Mouse (Mus musculus) thymus, postnatal 10 days (tissue): Measurements from ENCODE around the gene 4933415F23Rik.
"Not testable (repeated sequence)": the region's sequence is repeated elsewhere in the genome, so short reads cannot be mapped to it uniquely, and the experiment has no call there.

Experiments
- DNase-seq, 2 experiments: peaks; one replicate each; pipeline ENCODE4 v3.0.0; 2021; ENCODE audit warnings: low spot score in 2 of 2

The 4933415F23Rik gene

GRCm38 (mm10) chr1:23102021-23102420 lies at the start of gene 4933415F23Rik:
TSS of gene 4933415F23Rik (minus strand) at chr1:23102253.
- no peak for DNase-seq

GRCm38 (mm10) chr1:23151722-23152121 lies 49.7 kb upstream of the 4933415F23Rik start:
- DNase-seq: no peak

GRCm38 (mm10) chr1:23146198-23146873 lies 44.3 kb upstream of the 4933415F23Rik start:
- DNase-seq: no peak

- DNase-seq: no peak
Observed at GRCm38 (mm10) chr1:23141121-23141811, 39.2 kb upstream of the 4933415F23Rik start.

GRCm38 (mm10) chr1:23140530-23140929 lies 38.5 kb upstream of the 4933415F23Rik start:
- DNase-seq: not testable (repeated sequence)

GRCm38 (mm10) chr1:23120901-23121300 lies 18.8 kb upstream of the 4933415F23Rik start:
- no peak for DNase-seq

- no peak for DNase-seq
Observed at GRCm38 (mm10) chr1:23119406-23119805, 17.4 kb upstream of the 4933415F23Rik start.

GRCm38 (mm10) chr1:23117423-23117822 lies 15.4 kb upstream of the 4933415F23Rik start:
- no peak for DNase-seq

- DNase-seq: no peak
Observed at GRCm38 (mm10) chr1:23109191-23109590, 7.1 kb upstream of the 4933415F23Rik start.

GRCm38 (mm10) chr1:23102881-23103280 lies 828 bp upstream of the 4933415F23Rik start:
- no peak for DNase-seq

GRCm38 (mm10) chr1:23099791-23100190 lies 2.3 kb downstream of the 4933415F23Rik start:
- no peak for DNase-seq

- no peak for DNase-seq
Observed at GRCm38 (mm10) chr1:23098451-23098850, 3.6 kb downstream of the 4933415F23Rik start.

GRCm38 (mm10) chr1:23097996-23098395 lies 4.1 kb downstream of the 4933415F23Rik start:
- DNase-seq: no peak

- DNase-seq: no peak
Observed at GRCm38 (mm10) chr1:23067715-23068114, 34.3 kb downstream of the 4933415F23Rik start.

GRCm38 (mm10) chr1:23064717-23065475 lies 37.2 kb downstream of the 4933415F23Rik start:
- DNase-seq: no peak

- DNase-seq: no peak
Observed at GRCm38 (mm10) chr1:23063946-23064345, 38.1 kb downstream of the 4933415F23Rik start.

- no peak for DNase-seq
Observed at GRCm38 (mm10) chr1:23061614-23062373, 40.3 kb downstream of the 4933415F23Rik start.

- DNase-seq: no peak
Observed at GRCm38 (mm10) chr1:23060056-23060455, 42.0 kb downstream of the 4933415F23Rik start.
